Mouse (Mus musculus) testis, adult 2 months (tissue): ENCODE data around the gene Ubl4b.

Source experiments
- CTCF ChIP-seq: fragments of 200-500 bp; IDR thresholded peaks from 2 replicates; pipeline ENCODE4 v1.5.1; 2012; ENCODE audit warnings: low read depth, mild to moderate bottlenecking, inconsistent platforms, low read length, moderate library complexity; ENCODE audit not compliant: control insufficient read depth, insufficient read depth, insufficient replicate concordance
- POLR2A ChIP-seq: fragments of 200-500 bp; IDR thresholded peaks from 2 replicates; pipeline ENCODE4 v1.6.1; 2012; ENCODE audit warnings: low read depth, mild to moderate bottlenecking, inconsistent platforms, low read length, moderate library complexity; ENCODE audit not compliant: control insufficient read depth

DNA sequence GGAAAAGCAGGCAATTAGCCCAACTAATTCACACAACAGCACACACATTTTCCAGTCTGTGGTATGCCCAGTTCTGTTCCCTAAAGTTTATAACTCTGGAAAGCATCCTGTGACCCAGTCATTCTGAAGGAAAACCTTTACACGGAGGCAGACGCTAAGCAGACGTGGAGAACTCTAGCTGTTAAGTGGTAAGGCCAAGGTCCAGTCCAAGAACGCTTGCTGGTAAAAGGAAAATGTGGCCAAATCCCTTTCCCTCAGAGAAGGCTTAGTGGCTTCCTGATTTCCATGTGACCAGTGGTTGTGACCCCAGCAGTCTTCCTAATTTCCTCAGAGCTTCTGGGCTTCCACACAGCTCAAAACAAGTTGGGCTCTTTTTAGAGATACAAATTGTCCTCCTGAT, 48.3 kb downstream of the Ubl4b start:
- TF ChIP-seq CTCF (no peak), POLR2A (no peak)
